Mouse (Mus musculus) spleen, adult 18-20 months (tissue): Measurements from ENCODE around the gene Capn3.

Experiments used
- DNase-seq, 2 experiments: peaks; one replicate each; pipeline ENCODE4 v3.0.0; 2022; ENCODE audit warnings: mixed read lengths in 2 of 2

Gene Capn3

GRCm38 (mm10) chr2:120482506-120483389, 26.9 kb downstream of the Capn3 start:
- DNase-seq, result no peak

GRCm38 (mm10) chr2:120484241-120484640, 28.4 kb downstream of the Capn3 start:
- no peak for DNase-seq

GRCm38 (mm10) chr2:120493254-120493653, 37.4 kb downstream of the Capn3 start:
- DNase-seq, result no peak

GRCm38 (mm10) chr2:120496511-120496910, 40.7 kb downstream of the Capn3 start:
- no peak for DNase-seq

GRCm38 (mm10) chr2:120499971-120500471, 44.2 kb downstream of the Capn3 start:
- DNase-seq, result peak; percentile 12 to 20

- no peak for DNase-seq
Observed at GRCm38 (mm10) chr2:120501136-120501918, 45.5 kb downstream of the Capn3 start.

GRCm38 (mm10) chr2:120501931-120502604, 46.2 kb downstream of the Capn3 start:
- DNase-seq, result no peak

- DNase-seq, result no peak
Observed at GRCm38 (mm10) chr2:120502605-120502990, 46.8 kb downstream of the Capn3 start.

GRCm38 (mm10) chr2:120503094-120503493, 47.3 kb downstream of the Capn3 start:
- no peak for DNase-seq

GRCm38 (mm10) chr2:120503992-120504391, 48.2 kb downstream of the Capn3 start:
- DNase-seq, result no peak

- no peak for DNase-seq
Observed at GRCm38 (mm10) chr2:120514181-120514580, 58.4 kb downstream of the Capn3 start.

GRCm38 (mm10) chr2:120518547-120519210, 62.9 kb downstream of the Capn3 start:
- DNase-seq, result no peak

GRCm38 (mm10) chr2:120526771-120527170, 71.0 kb downstream of the Capn3 start:
- DNase-seq, result no peak

GRCm38 (mm10) chr2:120529531-120529930, 73.7 kb downstream of the Capn3 start:
- DNase-seq, result no peak

GRCm38 (mm10) chr2:120531223-120531622, 75.4 kb downstream of the Capn3 start:
- DNase-seq, result no peak

GRCm38 (mm10) chr2:120539333-120539732, 83.5 kb downstream of the Capn3 start:
- peak in 1 of 2 experiments; percentile 8 for DNase-seq

- peak; percentile 6 to 28 for DNase-seq
Observed at GRCm38 (mm10) chr2:120539778-120540208, 84.0 kb downstream of the Capn3 start.

- no peak for DNase-seq
Observed at GRCm38 (mm10) chr2:120544732-120545131, 88.9 kb downstream of the Capn3 start.
